8 mouse cellular contexts compared by ENCODE assay signal in the genomic region with DNA sequence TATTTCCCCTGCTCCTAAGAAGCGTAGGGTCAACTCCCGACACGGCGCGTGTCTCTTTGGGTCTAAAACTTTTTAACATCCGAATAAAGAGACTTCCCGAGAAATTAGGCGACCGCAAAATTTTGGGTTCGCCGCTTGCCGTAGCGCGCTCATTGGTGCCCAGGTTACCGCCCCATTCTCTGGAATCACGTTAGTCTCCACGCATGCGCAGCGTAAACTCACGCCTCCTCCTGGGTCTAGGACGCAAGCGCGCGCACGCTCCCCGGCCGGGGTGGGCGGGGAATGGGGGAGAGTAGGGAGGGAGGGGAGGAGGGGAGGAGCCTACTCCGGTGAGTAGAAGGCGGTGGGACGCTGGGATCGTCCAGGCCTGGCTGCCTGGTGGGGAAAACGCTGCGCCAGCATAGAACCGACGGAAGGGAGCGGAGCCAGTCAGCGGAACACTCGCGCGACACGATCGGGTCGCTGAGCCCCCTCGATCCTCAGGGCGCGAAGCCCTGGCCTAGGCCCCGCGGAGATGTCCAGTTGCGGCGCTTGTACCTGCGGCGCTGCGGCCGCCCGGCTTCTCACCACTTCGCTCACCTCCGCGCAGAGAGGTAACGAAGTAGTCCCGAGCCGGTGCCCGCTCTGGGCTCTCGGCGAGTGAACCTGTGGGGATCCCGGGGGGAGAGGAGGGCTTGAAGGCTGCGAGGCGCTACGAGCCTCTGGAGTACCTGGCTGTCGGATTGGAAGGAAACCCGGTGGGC. TPM values are rescaled to one million over a fixed set of nuclear protein-coding genes. Genes with fewer than 3 reads are reported as not detected.
A peak's percentile ranks its signal among the peaks of the same experiment; 100 is the strongest.
DNase-seq lines count a peak whose midpoint lies in the region; ATAC-seq and TF ChIP-seq lines count a peak whose summit lies in the region.

A gene (plus strand): TSS at position 288 of the 743 bp plus-strand sequence.

- no peak for TF ChIP-seq CTCF in bone marrow, adult 2 months (IDR thresholded peaks at IDR 0.05; ENCODE audit: control insufficient read depth, insufficient read depth, low read length)
- TF ChIP-seq CTCF in midbrain, postnatal 0 days (IDR thresholded peaks at IDR 0.05), result no peak; the same call in 1 of the 2 replicates

- no peaks in the 10 kb centered on the region for H3K4me1 ChIP-seq in bone marrow, adult 2 months (ENCODE audit: control insufficient read depth, insufficient read depth, low read length)
- H3K4me1 ChIP-seq in embryonic facial prominence, embryonic 15.5 days, result peaks cover 16% of the 10 kb centered on the region
- H3K4me1 ChIP-seq in limb, embryonic 14.5 days (ENCODE audit: control insufficient read depth, insufficient read depth, low read length), result peaks cover 10% of the 10 kb centered on the region
- H3K4me1 ChIP-seq in midbrain, postnatal 0 days (ENCODE audit: insufficient read depth, low read length), result no peaks in the 10 kb centered on the region; the same call in 1 of the 2 replicates

- peak within 1 kb of the TSS; percentile 74 for H3K4me2 ChIP-seq in embryonic facial prominence, embryonic 15.5 days (replicated peaks)
- H3K4me2 ChIP-seq in limb, embryonic 14.5 days (replicated peaks; ENCODE audit: low read depth, low read length, severe bottlenecking), result peak within 1 kb of the TSS; percentile 60
- peak within 1 kb of the TSS; percentile 89 for H3K4me2 ChIP-seq in midbrain, postnatal 0 days (ENCODE audit: low read depth, low read length, poor library complexity, severe bottlenecking)

- WGBS in bone marrow, adult 2 months, result under 1% methylated on average over 71 of the region's 71 CpGs
- WGBS in embryonic facial prominence, embryonic 15.5 days, result under 1% methylated on average over 71 of the region's 71 CpGs
- WGBS in limb, embryonic 14.5 days, result under 1% methylated on average over 67 of the region's 71 CpGs
- under 1% methylated on average over 63 of the region's 71 CpGs for WGBS in midbrain, postnatal 0 days

- ATAC-seq in embryonic facial prominence, embryonic 15.5 days (ENCODE audit: insufficient number of reproducible peaks, low FRiP score, low TSS enrichment, low read depth), result peak; percentile 95
- ATAC-seq in limb, embryonic 14.5 days (ENCODE audit: low FRiP score, low read depth), result peak; percentile 94
- ATAC-seq in midbrain, postnatal 0 days (ENCODE audit: low FRiP score), result peak; percentile 95

- no peaks in the 10 kb centered on the region for H3K27me3 ChIP-seq in embryonic facial prominence, embryonic 15.5 days
- H3K27me3 ChIP-seq in limb, embryonic 14.5 days (ENCODE audit: control insufficient read depth, insufficient read depth, low read length), result no peaks in the 10 kb centered on the region
- no peaks in the 10 kb centered on the region for H3K27me3 ChIP-seq in midbrain, postnatal 0 days (ENCODE audit: insufficient read depth, low read length)

- H3K4me3 ChIP-seq in bone marrow, adult 2 months (replicated peaks; ENCODE audit: control insufficient read depth, low read depth, low read length), result peak within 1 kb of the TSS; percentile 95
- H3K4me3 ChIP-seq in embryonic facial prominence, embryonic 15.5 days (replicated peaks), result peak within 1 kb of the TSS; percentile 98
- H3K4me3 ChIP-seq in limb, embryonic 14.5 days (replicated peaks; ENCODE audit: low read length), result peak within 1 kb of the TSS; percentile 94
- peak within 1 kb of the TSS; percentile 96 for H3K4me3 ChIP-seq in midbrain, postnatal 0 days (ENCODE audit: low read depth, low read length)

- peaks cover 11% of the 10 kb centered on the region; the same call in 1 of the 2 replicates for H3K36me3 ChIP-seq in embryonic facial prominence, embryonic 15.5 days
- H3K36me3 ChIP-seq in limb, embryonic 14.5 days (ENCODE audit: control insufficient read depth, insufficient read depth, low read length), result peaks cover 18% of the 10 kb centered on the region
- H3K36me3 ChIP-seq in midbrain, postnatal 0 days (ENCODE audit: insufficient read depth, low read length), result peaks cover 6% of the 10 kb centered on the region; the same call in 1 of the 2 replicates

- peak; percentile 99 for DNase-seq in 416B (ENCODE audit: low read depth)
- DNase-seq in heart, adult 8-10 months (ENCODE audit: low spot score), result peak; percentile 99
- peak; percentile 98 for DNase-seq in kidney, adult 9 months
- peak; percentile 98 for DNase-seq in limb, embryonic 14.5 days (ENCODE audit: low spot score)
- DNase-seq in midbrain, postnatal 0 days (ENCODE audit: low spot score), result peak; percentile 99
- peak; percentile 97 to 98 for DNase-seq in spleen, postnatal 14 days (ENCODE audit: low spot score in 2 of 2)

- no peaks in the 10 kb centered on the region for H3K9me3 ChIP-seq in embryonic facial prominence, embryonic 15.5 days (replicated peaks)
- H3K9me3 ChIP-seq in limb, embryonic 14.5 days (ENCODE audit: control insufficient read depth, low read length), result no peaks in the 10 kb centered on the region
- no peaks in the 10 kb centered on the region for H3K9me3 ChIP-seq in midbrain, postnatal 0 days (ENCODE audit: low read length)

- peak within 1 kb of the TSS; percentile 98 for H3K9ac ChIP-seq in embryonic facial prominence, embryonic 15.5 days
- H3K9ac ChIP-seq in limb, embryonic 14.5 days (ENCODE audit: low read depth, low read length, severe bottlenecking), result peak within 1 kb of the TSS; percentile 88
- H3K9ac ChIP-seq in midbrain, postnatal 0 days (replicated peaks; ENCODE audit: low read length, poor library complexity, severe bottlenecking), result peak within 1 kb of the TSS; percentile 89

- TF ChIP-seq POLR2A in bone marrow, adult 2 months (IDR thresholded peaks at IDR 0.05; ENCODE audit: borderline replicate concordance, control insufficient read depth, low read depth, low read length), result peak; percentile 90
- TF ChIP-seq POLR2A in limb, embryonic 14.5 days (IDR thresholded peaks at IDR 0.05; ENCODE audit: borderline replicate concordance, extremely low read depth, insufficient read depth, insufficient read length), result peak; percentile 81; the same call in 1 of the 2 replicates

- peak within 1 kb of the TSS; percentile 66 for H3K27ac ChIP-seq in bone marrow, adult 2 months (ENCODE audit: control insufficient read depth, insufficient read depth, low read depth, low read length, poor library complexity)
- peak within 1 kb of the TSS; percentile 95 for H3K27ac ChIP-seq in embryonic facial prominence, embryonic 15.5 days (replicated peaks)
- H3K27ac ChIP-seq in limb, embryonic 14.5 days (replicated peaks; ENCODE audit: low read depth, low read length), result peak within 1 kb of the TSS; percentile 80
- peak within 1 kb of the TSS; percentile 83 for H3K27ac ChIP-seq in midbrain, postnatal 0 days (ENCODE audit: low read depth, low read length)

RNA-seq across cellular contexts. Expression of the gene that starts here (rescaled TPM):
- polyA plus RNA-seq in bone marrow, adult 2 months (2011; ENCODE audit: insufficient read depth, insufficient read length, low replicate concordance, missing spikeins), result 7.3 and 19.9 TPM in 2 replicates
- polyA plus RNA-seq in embryonic facial prominence, embryonic 15.5 days (2015; fragmentation: Nextera tagmentation; extraction: Ambion mirVana), result 55.7 and 57.6 TPM in 2 replicates
- 100 to 1,000 TPM in 2 of 4 experiments, 10 to 100 TPM in 2; 82.7 to 113 (median 100) TPM for total RNA-seq in heart, adult 8-10 months (2022)
- polyA plus RNA-seq in limb, embryonic 14.5 days (2012; rRNA removed), result 19.6 and 23.8 TPM in 2 replicates
- polyA plus RNA-seq in limb, embryonic 14.5 days (2014; fragmentation: Nextera tagmentation; extraction: Ambion mirVana), result 52.7 and 55.6 TPM in 2 replicates
- total RNA-seq in midbrain, postnatal 0 days (2014; rRNA removed), result 20.6 and 30.4 TPM in 2 replicates
- polyA plus RNA-seq in midbrain, postnatal 0 days (2015; fragmentation: Nextera tagmentation; extraction: Ambion mirVana), result 36.3 and 40.1 TPM in 2 replicates

Comparison
In these comparisons a context has a peak if more than half of its experiments do, and no peak if none do; other contexts are left out.
1. Peak in every context shown above with its lines: DNase-seq, ATAC-seq, H3K4me3 ChIP-seq and H3K27ac ChIP-seq.